Mouse (Mus musculus): ENCODE results near the gene Csrp3. TPM values are rescaled to one million over a fixed set of nuclear protein-coding genes. Genes with fewer than 3 reads are reported as not detected.
A peak's percentile ranks its signal among the peaks of the same experiment; 100 is the strongest.

Csrp3 gene
- polyA plus RNA-seq, 1 experiment from 2014 or later, result 14.4 TPM

GRCm38 (mm10) chr7:48884266-48884611 is 36.4 kb upstream of the Csrp3 start:
- DNase-seq (ENCODE audit: low spot score), result no peak
- 59% methylated on average over 5 of the region's 5 CpGs for WGBS

GRCm38 (mm10) chr7:48883525-48884265 is 35.9 kb upstream of the Csrp3 start:
- no peaks in the 10 kb centered on the region for H3K9me3 ChIP-seq (ENCODE audit: control insufficient read depth, low read length)
- H3K36me3 ChIP-seq (ENCODE audit: control insufficient read depth, insufficient read depth, low read length), result no peaks in the 10 kb centered on the region
- no peak for ATAC-seq (replicated peaks; ENCODE audit: low FRiP score)
- 69% methylated on average over 4 of the region's 4 CpGs for WGBS
- no peak overlapping the region for H3K9ac ChIP-seq (ENCODE audit: low read depth, low read length)
- no peak overlapping the region for H3K4me3 ChIP-seq (ENCODE audit: low read depth, low read length)
- H3K27me3 ChIP-seq (replicated peaks; ENCODE audit: control insufficient read depth, insufficient read depth, low read length), result peaks cover 4% of the 10 kb centered on the region; the same call in 1 of the 2 replicates
- DNase-seq (ENCODE audit: low spot score), result no peak
- no peak overlapping the region for H3K27ac ChIP-seq (ENCODE audit: low read depth, low read length)
- H3K4me2 ChIP-seq, result no peak overlapping the region
- peaks cover 15% of the 10 kb centered on the region for H3K4me1 ChIP-seq (replicated peaks; ENCODE audit: control insufficient read depth, insufficient read depth, low read length)

More at GRCm38 (mm10) chr7:48884266-48884611, 36.4 kb upstream of the Csrp3 start:
- H3K27ac ChIP-seq (ENCODE audit: low read depth, low read length), result no peak overlapping the region
- no peak for ATAC-seq (replicated peaks; ENCODE audit: low FRiP score)
- H3K9me3 ChIP-seq (ENCODE audit: control insufficient read depth, low read length), result no peaks in the 10 kb centered on the region
- H3K27me3 ChIP-seq (replicated peaks; ENCODE audit: control insufficient read depth, insufficient read depth, low read length), result peaks cover 4% of the 10 kb centered on the region; the same call in 1 of the 2 replicates
- peaks cover 12% of the 10 kb centered on the region for H3K4me1 ChIP-seq (replicated peaks; ENCODE audit: control insufficient read depth, insufficient read depth, low read length)
- no peak overlapping the region for H3K4me3 ChIP-seq (ENCODE audit: low read depth, low read length)
- no peak overlapping the region for H3K9ac ChIP-seq (ENCODE audit: low read depth, low read length)
- H3K4me2 ChIP-seq, result no peak overlapping the region
- no peaks in the 10 kb centered on the region for H3K36me3 ChIP-seq (ENCODE audit: control insufficient read depth, insufficient read depth, low read length)

- DNase-seq (ENCODE audit: low spot score) (peak; percentile 56), ATAC-seq (replicated peaks; ENCODE audit: low FRiP score) (no peak)
- Histone ChIP-seq H3K36me3 (ENCODE audit: control insufficient read depth, insufficient read depth, low read length) (peaks cover 8% of the 10 kb centered on the region; the same call in 1 of the 2 replicates), H3K9me3 (ENCODE audit: control insufficient read depth, low read length) (no peaks in the 10 kb centered on the region), H3K4me1 (replicated peaks; ENCODE audit: control insufficient read depth, insufficient read depth, low read length) (peaks cover 19% of the 10 kb centered on the region), H3K27ac (ENCODE audit: low read depth, low read length) (peak overlapping the region; percentile 61), H3K9ac (ENCODE audit: low read depth, low read length) (peak overlapping the region; percentile 79), H3K4me3 (ENCODE audit: low read depth, low read length) (peak overlapping the region; percentile 78), H3K27me3 (replicated peaks; ENCODE audit: control insufficient read depth, insufficient read depth, low read length) (peaks cover 3% of the 10 kb centered on the region; the same call in 1 of the 2 replicates), H3K4me2 (peak overlapping the region; percentile 93)
- under 1% methylated on average over 28 of the region's 28 CpGs for WGBS
Observed at GRCm38 (mm10) chr7:48881971-48882609, 34.3 kb upstream of the Csrp3 start.

GRCm38 (mm10) chr7:48881486-48881885 is 33.7 kb upstream of the Csrp3 start, which contains the start of gene E2f8:
TSS of gene E2f8 (minus strand) at chr7:48881596.
- H3K4me2 ChIP-seq, result peak within 1 kb of the TSS; percentile 93
- H3K27me3 ChIP-seq (replicated peaks; ENCODE audit: control insufficient read depth, insufficient read depth, low read length), result no peaks in the 10 kb centered on the region
- peak within 1 kb of the TSS; percentile 94 for H3K27ac ChIP-seq (ENCODE audit: low read depth, low read length)
- WGBS, result 1% methylated on average over 39 of the region's 41 CpGs
- H3K36me3 ChIP-seq (ENCODE audit: control insufficient read depth, insufficient read depth, low read length), result peaks cover 8% of the 10 kb centered on the region; the same call in 1 of the 2 replicates
- peaks cover 19% of the 10 kb centered on the region for H3K4me1 ChIP-seq (replicated peaks; ENCODE audit: control insufficient read depth, insufficient read depth, low read length)
- peak; percentile 77 for ATAC-seq (replicated peaks; ENCODE audit: low FRiP score)
- H3K4me3 ChIP-seq (ENCODE audit: low read depth, low read length), result peak within 1 kb of the TSS; percentile 78
- DNase-seq (ENCODE audit: low spot score), result peak; percentile 81
- no peaks in the 10 kb centered on the region for H3K9me3 ChIP-seq (ENCODE audit: control insufficient read depth, low read length)
- H3K9ac ChIP-seq (ENCODE audit: low read depth, low read length), result peak within 1 kb of the TSS; percentile 94

GRCm38 (mm10) chr7:48880591-48881481 is 33.0 kb upstream of the Csrp3 start:
- H3K9me3 ChIP-seq (ENCODE audit: control insufficient read depth, low read length), result no peaks in the 10 kb centered on the region
- under 1% methylated on average over 77 of the region's 77 CpGs for WGBS
- H3K4me3 ChIP-seq (ENCODE audit: low read depth, low read length), result peak overlapping the region; percentile 78
- peaks cover 11% of the 10 kb centered on the region for H3K36me3 ChIP-seq (ENCODE audit: control insufficient read depth, insufficient read depth, low read length)
- DNase-seq (ENCODE audit: low spot score) (peak; percentile 97), ATAC-seq (replicated peaks; ENCODE audit: low FRiP score) (peak; percentile 94)
- H3K9ac ChIP-seq (ENCODE audit: low read depth, low read length), result peak overlapping the region; percentile 94
- peaks cover 19% of the 10 kb centered on the region for H3K4me1 ChIP-seq (replicated peaks; ENCODE audit: control insufficient read depth, insufficient read depth, low read length)
- H3K27me3 ChIP-seq (replicated peaks; ENCODE audit: control insufficient read depth, insufficient read depth, low read length), result no peaks in the 10 kb centered on the region
- H3K27ac ChIP-seq (ENCODE audit: low read depth, low read length), result peak overlapping the region; percentile 94
- H3K4me2 ChIP-seq, result peak overlapping the region; percentile 93

- Histone ChIP-seq H3K4me1 (replicated peaks; ENCODE audit: control insufficient read depth, insufficient read depth, low read length) (peaks cover 19% of the 10 kb centered on the region), H3K36me3 (ENCODE audit: control insufficient read depth, insufficient read depth, low read length) (peaks cover 23% of the 10 kb centered on the region), H3K4me2 (peak overlapping the region; percentile 72), H3K9ac (ENCODE audit: low read depth, low read length) (peak overlapping the region; percentile 57), H3K9me3 (ENCODE audit: control insufficient read depth, low read length) (no peaks in the 10 kb centered on the region), H3K27ac (ENCODE audit: low read depth, low read length) (no peak overlapping the region), H3K4me3 (ENCODE audit: low read depth, low read length) (peak overlapping the region; percentile 49), H3K27me3 (replicated peaks; ENCODE audit: control insufficient read depth, insufficient read depth, low read length) (no peaks in the 10 kb centered on the region)
- ATAC-seq (replicated peaks; ENCODE audit: low FRiP score), result no peak
- 61% methylated on average over 3 of the region's 3 CpGs for WGBS
- DNase-seq (ENCODE audit: low spot score), result no peak
Observed at GRCm38 (mm10) chr7:48879574-48879973, 31.7 kb upstream of the Csrp3 start.

GRCm38 (mm10) chr7:48877786-48878390 is 30.1 kb upstream of the Csrp3 start:
- DNase-seq (ENCODE audit: low spot score) (no peak), ATAC-seq (replicated peaks; ENCODE audit: low FRiP score) (no peak)
- Histone ChIP-seq H3K4me1 (replicated peaks; ENCODE audit: control insufficient read depth, insufficient read depth, low read length) (peaks cover 19% of the 10 kb centered on the region), H3K27me3 (replicated peaks; ENCODE audit: control insufficient read depth, insufficient read depth, low read length) (no peaks in the 10 kb centered on the region), H3K4me3 (ENCODE audit: low read depth, low read length) (no peak overlapping the region), H3K27ac (ENCODE audit: low read depth, low read length) (no peak overlapping the region), H3K36me3 (ENCODE audit: control insufficient read depth, insufficient read depth, low read length) (peaks cover 35% of the 10 kb centered on the region), H3K4me2 (no peak overlapping the region), H3K9ac (ENCODE audit: low read depth, low read length) (no peak overlapping the region), H3K9me3 (ENCODE audit: control insufficient read depth, low read length) (no peaks in the 10 kb centered on the region)
- WGBS, result 79% methylated on average over 15 of the region's 15 CpGs

GRCm38 (mm10) chr7:48876526-48876925 is 28.7 kb upstream of the Csrp3 start:
- Histone ChIP-seq H3K4me3 (ENCODE audit: low read depth, low read length) (no peak overlapping the region), H3K4me1 (replicated peaks; ENCODE audit: control insufficient read depth, insufficient read depth, low read length) (peaks cover 12% of the 10 kb centered on the region), H3K9ac (ENCODE audit: low read depth, low read length) (no peak overlapping the region), H3K9me3 (ENCODE audit: control insufficient read depth, low read length) (no peaks in the 10 kb centered on the region), H3K36me3 (ENCODE audit: control insufficient read depth, insufficient read depth, low read length) (peaks cover 48% of the 10 kb centered on the region), H3K27ac (ENCODE audit: low read depth, low read length) (no peak overlapping the region), H3K27me3 (replicated peaks; ENCODE audit: control insufficient read depth, insufficient read depth, low read length) (no peaks in the 10 kb centered on the region), H3K4me2 (no peak overlapping the region)
- WGBS, result 80% methylated on average over 4 of the region's 4 CpGs
- DNase-seq (ENCODE audit: low spot score) (no peak), ATAC-seq (replicated peaks; ENCODE audit: low FRiP score) (no peak)
